Mouse (Mus musculus) naive thymus-derived CD4-positive, alpha-beta T cell, adult 2 months (primary cell): Measurements from ENCODE around the gene Prkd1.

Experiments
- DNase-seq: peaks from one replicate; pipeline ENCODE4 v3.0.0-alpha.2; 2011; ENCODE audit warnings: low read depth

Gene Prkd1

DNA sequence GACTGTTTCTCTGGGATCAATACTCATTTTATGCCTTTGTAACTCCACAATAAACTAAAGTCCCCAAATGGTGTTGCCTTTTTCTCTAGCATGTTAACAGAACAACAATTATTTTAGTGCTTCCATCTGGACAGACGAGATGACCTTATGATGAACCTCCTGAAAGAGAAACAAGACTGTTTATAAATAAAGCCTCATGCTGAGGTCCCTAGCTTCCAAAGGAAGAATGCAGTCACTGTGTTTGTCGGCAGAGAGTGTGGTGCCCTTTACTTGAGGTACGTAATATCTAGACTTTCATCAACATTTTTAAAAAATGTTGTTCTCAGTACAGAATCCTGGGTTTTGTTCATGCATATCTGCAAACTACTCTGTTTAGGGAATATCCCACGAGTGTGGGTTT is 90.7 kb downstream of the Prkd1 start:
- no peak for DNase-seq

DNA sequence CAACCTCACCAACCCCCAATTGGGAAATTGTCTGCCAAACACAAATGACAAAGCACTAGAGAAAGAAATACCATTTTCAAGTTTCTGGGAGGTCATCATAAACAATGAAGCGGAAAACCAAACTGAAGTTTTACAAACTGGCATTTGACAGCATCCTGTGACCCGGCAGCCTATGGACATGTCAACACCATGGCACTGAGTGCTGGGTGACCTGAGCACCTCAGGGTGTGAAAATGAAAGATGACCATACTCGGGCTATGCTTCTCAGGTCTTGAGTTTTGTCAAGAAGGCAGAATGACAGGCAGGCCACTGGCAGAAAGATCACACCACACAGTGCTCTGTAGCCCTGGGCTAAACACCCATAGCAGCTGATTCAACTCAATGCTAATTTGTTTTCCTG is 94.7 kb downstream of the Prkd1 start:
- no peak for DNase-seq

DNA sequence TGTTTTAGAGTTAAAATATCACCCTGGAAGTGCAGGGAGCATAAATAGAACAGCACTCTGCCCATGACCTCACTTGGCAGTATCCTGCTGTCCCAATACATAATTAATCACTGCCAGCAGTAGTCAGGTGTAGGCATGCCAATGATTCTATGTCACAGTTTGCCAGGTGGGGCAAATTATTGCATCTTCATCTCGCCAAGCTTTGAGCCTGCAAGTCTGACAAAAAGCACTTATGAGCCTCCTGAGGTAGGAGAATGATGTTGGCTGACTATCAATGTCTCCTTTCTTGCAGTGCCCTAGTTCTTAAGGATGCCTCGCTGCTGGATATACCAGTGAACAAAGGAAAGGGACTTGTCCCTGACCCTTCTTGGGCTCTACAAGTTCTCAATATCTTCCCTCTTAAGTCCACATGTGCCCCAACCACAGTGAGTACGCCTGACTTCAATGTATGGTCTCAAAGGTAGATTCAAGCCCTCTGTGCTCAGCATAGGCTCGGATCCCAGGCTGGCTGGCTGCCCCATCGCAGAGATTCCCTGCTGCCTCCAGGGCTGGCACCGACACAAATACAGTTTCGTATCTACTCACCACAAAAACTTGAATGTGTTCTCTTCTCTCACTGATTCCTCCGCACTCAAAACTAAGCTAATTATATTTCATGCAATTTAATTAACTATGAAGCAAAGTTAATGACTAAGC is 98.9 kb downstream of the Prkd1 start:
- DNase-seq: no peak

DNA sequence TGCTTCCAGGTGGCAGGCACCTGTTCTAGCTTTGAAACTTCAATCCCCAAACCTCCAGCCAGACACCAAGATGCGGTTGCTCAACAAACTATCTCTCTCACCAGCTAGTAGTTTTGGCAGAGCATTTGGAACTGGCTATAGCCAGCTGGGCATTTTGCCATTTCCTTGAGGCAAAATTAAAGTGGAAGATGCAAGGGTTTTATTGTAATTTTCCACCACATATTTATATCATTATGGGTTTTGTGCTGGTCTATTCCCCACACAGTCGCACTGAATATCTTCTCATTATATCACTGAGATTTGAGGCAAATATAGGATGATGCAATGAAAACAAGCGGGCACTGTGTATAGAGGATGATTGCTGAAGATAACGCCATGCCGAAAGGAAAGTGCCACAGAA is 102.5 kb downstream of the Prkd1 start:
- DNase-seq: no peak

DNA sequence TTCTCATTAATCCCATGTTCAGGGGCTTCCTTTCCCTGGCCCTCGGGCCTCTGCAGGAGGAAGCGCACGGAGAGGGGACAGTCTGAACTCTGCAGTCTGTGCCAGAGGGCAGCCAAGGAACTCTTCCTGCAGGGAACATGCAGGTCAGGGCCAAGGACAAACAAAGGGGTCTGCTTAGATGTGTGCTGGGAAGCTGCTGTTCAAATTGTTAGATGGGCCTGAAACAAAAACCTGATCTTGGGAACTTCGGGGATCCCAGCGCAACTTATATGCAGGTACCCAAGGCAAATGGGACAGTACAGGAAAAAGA is 103.3 kb downstream of the Prkd1 start:
- DNase-seq: no peak

DNA sequence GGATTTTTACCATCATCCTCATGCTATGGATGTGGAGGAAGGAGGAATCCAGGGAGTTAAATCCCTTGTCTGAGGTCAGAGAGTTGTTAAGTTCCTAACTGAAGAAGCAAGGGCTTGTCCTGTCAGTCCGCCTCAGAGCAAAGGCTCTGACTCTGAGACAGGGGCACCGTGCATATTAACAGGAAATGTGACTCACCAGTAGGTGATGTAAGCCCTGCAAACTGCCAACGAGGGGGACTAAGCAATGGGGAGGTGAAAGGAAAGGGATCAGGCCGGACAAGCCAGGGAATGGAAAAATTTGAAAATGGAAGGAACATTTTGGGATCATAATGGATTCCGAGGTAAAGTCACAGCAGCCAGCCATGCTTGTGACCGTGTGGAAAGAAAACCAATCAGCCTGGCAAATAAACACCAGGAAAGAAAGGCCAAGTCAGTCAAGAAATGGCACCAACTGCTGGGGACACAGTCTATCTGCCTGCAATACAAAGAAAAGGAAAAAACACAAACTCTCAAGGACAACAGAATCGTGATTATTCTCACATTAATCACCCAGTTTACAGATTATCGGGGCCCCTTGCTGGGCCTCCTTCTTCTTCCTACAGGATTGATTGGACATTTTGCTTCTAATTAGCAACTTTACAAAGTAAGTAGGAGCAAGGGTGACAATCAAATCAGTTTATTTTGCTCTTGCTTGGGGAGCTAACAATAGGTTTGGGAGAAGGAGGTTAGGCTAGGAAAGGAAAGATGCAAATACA is 103.9 kb downstream of the Prkd1 start:
- no peak for DNase-seq

DNA sequence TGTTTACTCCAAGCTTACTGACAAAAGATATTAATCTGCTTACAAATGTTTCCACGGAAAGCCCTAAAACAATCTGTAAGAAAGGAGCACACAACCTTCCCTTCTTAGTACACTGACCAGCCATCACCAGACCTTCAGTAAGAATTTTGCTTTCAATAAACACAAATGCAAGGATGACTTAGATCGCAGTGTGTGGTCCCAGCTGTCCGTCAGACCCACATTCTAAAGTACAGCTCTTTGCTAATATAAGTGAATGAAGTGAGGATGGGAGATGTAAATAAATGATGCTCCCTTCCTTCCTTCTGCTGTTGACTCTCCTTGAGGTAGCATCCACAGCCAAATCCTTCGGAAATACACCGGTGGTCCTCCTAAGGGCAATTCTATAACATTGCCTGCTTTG is 108.1 kb downstream of the Prkd1 start:
- no peak for DNase-seq

DNA sequence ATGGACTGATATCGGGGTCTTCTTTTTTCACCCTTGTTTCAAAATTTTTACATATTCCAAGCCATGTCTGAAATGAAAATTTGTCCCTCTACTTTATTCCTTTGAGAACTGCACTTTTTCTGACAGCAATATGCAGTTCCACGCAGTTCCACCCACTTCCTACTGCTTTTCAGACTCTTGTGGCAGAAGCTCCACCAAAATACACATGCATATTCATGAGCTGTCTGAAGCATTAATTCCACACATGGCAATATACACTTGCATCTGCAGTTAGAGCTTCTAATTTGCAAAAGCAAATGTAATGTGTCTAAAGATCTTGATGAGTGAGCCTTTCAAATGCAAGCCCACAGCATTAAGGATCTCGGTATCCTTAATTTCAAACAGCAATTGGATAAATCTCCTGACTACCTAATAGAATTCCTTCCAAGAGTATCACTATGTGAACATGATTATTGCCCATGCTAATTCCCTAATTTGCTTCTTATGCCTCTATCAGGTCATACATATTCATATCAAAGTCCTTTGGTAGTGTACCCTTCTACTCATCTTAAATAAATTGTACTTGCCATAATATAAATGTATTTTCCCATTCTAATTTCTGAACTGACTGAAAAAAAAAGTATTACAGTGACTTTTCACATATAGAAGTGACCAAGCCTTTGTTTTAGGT is 110.5 kb downstream of the Prkd1 start:
- DNase-seq: no peak

DNA sequence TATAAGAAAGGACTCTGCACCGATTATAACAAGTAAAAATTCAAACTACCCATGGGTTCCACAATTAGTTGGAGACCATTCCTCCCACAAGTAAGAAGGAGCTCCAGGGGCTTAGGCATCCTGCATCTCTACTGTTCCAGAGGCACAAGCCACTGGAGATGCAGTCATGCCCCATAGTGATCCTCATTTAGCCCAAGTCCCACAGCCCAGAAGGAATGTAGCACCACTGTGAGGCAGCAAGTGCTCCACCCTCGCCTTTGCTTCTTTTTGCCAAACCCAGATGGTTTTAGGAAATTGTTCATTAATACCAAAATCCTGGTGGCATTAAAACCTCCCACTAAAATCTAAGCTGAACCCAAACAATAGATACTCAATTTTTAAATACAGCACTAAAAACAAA is 111.1 kb downstream of the Prkd1 start:
- DNase-seq: no peak

DNA sequence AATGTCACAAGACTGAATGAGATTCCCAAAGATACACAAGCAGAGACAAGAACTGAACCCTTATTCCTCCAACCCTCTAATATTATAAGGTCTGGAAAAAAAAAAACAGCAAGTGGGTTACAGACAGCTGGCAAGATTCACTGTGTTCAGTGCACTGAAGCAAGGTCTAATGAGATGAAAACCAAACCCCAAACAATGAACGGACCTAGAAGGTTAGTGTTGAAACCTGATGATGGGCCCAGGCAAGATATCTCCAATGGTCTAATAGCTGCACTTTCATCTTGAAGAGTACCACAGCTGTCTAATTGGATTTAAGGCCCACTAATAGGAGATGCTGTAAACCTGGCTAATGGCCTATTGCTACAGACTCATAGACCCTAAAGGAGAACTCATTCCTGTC is 111.9 kb downstream of the Prkd1 start:
- DNase-seq: no peak

DNA sequence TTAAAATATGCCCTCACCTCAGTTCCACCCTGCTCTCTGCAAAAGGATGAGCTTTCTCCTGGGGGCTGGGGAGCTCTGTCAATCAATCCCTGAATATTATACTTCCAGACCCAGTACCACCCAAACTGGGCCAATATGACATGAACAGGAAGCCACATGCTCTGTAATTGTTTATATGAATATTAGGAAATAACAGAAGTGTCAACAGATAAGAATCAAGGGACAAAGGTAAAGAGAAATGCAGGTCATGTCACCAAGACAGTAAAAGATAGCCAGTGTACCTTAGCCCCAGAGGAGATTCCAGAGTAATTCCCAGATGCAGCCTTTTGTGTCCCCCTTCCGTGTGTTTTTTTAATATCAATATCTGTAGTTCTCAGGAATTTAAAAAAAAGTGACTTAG is 120.3 kb downstream of the Prkd1 start:
- DNase-seq: no peak

DNA sequence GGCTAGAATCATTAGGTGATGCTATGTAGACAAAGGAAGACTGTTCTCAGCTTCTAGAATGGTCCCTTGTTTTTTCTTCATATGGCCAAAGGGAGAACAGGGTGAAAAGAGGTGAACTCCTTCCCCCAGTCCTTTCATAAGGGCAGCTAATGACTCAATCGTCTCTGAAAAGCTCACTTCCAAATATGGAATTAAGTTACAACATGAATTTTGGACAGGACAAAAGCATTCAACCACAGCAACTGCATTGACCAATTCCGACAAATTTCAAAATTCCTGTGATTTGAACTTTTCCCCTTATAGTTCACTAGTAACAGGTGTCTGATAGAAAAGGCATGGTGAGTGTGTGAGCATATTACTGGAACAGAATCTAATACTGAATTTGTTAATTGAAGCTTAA is 124.8 kb downstream of the Prkd1 start:
- DNase-seq: no peak

DNA sequence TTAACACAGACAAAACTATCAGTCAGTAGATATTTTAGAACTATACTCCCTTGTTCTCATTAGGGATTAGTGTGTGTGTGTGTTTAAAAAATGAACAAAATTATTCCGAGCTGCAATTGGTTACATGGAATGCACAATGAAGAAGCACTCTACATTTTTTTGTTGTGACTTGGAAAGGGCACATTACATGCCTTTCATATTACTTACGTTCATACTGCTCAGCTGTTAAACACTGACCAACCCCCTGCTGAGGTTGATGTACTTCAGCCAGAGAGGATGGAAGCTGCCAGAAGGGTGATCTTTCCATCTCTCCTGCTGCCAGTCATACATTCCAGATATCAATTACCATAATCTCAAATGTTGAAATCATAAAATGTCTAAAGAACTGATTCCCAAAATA is 134.4 kb downstream of the Prkd1 start:
- no peak for DNase-seq

DNA sequence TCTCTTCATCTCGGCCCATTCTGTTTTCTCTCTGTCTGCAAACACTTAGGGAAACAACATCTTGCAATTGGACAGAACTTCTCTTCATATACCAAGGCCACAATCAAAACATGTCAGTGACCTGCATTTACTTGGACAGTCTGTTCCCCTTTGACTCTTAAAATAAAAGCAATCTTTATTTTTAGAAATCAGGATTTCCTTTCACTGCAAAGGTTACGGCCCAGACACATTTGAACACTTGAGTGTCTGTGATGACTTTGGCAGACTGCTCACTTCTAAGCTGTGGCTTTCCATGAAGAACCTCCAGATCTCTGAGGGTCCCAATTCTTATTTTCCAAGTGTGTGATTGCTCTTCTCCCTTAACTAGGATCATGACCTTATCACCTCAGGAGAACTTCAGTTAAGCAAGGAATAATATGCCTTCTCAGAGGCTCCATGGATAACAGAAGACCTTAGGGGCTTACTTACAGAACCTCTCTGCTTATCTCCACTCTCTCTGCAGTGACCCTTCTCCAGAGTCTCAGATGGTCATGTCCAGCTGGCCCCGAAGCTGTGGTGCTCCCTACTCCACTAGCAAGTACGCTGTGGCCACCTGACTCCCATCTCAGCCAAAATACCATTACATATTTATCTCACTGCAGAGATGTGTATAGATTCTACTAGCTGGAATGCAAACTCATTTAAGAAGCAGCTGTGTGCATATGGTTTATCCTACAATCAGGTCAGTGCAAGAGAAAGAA is 137.2 kb downstream of the Prkd1 start:
- DNase-seq: no peak

DNA sequence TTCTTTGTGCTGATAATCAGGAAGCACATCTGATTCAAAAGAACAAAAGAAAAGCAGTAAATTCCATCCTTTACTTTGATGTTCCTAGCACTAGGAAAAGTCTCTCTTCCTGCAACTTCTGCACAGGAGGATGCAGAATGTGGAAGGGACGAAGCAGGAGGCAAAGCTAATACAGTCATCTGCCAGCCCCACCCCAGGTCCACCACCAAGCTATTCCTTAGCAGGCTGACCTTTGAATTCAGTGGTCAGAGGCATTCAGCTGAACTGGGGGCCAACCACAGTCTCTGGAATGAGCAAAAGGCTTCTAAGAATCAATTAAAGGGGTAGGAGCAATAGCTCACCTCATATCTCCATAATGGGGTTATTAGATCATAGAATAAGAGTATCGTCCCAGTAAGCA is 140.1 kb downstream of the Prkd1 start:
- DNase-seq: no peak

DNA sequence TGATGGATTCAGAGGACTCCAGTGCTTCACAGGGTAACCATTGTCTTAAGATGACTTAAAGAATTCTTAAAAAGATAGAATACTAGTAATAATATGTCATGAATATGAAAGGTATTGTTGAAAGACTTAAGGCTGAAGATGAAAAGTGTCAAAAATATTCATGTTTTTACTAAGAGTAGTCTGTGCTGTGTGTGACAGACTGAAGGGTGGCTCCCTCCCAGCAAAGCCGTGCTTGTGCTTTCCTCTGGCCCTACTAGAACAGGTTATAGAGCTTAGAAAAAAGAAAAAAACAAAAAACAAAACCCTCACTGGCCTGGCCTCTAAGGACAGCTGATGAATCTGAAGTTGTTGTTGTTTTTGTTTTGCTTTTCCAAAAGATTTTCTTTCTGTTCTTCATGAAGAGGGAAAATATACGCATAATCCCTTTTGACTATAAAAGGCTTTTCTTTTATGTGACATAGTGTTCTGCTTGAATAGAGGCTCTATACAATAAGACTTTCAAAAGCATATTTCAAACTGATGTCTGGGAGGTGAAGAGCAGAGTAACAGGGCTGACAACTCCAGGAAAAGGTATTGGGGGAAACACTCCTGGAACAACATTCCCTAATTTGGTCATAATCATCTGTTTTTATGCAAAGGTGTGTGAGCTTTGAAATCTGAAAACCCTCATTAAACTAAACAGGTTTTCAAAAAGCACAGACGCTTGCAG is 148.9 kb downstream of the Prkd1 start:
- no peak for DNase-seq

DNA sequence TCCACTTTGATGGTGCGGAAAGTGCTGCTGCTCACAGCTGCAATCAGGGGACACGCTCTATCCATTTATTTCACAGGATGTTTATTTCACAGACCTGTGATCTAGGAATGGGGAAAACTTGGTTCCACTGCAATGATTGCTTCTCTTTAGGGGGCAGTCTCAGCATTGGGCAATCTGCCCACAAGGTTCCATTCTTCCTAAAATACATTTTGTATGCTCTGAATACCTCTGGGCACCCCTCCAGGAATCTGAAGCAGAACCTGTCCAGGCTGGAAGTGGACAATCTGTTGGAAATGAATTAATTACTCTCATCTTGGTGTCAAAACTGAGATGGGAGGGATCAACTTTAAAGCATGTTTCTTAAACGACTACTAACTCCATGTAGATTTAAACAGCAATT is 152.9 kb downstream of the Prkd1 start:
- DNase-seq: no peak

DNA sequence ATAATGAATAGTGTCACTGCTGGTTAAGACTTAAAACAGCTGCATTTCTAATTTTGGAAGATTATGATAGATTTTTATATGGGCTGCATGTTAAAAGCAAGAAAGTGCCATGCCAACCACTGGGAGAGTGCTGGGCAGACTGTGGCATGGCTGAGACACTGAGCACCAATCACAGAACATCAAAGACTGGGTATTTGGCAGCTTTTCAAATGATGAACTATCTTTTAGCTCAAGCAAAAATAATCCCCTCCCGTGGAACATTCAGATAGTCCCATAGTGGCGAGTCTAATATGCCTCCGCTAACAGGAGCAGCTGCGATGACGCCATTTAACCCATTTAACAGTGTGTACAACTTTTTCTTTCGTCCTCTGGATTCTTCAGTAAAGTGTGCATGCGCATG is 169.1 kb downstream of the Prkd1 start:
- DNase-seq: no peak

DNA sequence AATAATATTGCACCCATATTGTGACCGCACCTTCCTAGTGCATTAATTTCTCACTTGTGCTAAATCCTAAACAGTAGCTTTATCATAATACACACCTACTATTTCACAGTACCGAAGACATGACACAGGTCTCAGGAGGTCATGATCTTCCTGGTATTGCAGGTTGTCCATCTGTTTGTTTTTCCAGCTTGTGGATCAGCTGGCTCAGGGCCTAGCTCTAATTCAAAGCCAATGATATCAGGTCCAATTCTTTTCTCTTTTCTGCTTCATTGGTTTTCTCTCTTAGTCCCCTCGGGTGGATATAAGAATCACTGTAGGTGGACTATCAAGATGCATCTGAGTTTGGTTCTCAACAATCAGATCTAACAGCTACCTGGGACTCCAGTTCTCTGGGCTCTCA is 191.7 kb downstream of the Prkd1 start:
- no peak for DNase-seq

DNA sequence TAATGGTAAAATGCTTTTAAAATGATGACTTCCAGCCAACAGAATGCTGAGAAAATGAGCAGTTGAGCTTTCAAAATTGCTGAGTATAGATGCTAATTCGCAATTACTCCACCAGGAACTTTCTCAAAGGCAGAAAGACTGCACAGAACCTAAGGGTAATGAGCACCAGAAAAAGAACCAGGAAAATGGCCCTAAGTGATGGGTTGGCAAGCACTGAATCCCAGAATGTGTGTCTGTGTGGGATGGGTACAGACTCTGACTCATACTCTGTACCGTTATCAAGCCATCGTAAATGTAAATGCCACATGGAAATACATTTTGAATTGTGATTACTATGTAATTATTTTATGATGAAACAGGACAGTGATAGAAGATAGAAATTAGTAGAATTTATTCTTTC is 197.1 kb downstream of the Prkd1 start:
- DNase-seq: no peak

DNA sequence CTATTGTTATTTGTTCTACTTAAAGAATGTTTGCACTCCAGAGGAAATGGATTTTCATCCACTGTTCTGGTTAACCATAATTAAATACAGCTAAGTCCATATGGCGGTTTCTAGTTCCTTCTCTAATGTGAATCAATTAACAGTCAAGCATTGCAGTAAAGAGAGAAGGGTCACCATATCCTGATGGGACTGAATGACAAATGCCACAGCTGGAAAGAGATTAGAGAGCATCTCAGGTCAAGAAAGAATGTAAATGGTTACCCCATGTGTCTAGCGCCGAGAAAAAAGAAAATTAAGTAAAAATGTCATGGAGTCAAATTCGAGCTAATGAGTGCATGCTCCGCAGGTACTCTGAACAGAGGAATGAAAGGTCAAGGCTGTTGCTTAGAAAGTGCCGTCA is 212.2 kb downstream of the Prkd1 start:
- no peak for DNase-seq

DNA sequence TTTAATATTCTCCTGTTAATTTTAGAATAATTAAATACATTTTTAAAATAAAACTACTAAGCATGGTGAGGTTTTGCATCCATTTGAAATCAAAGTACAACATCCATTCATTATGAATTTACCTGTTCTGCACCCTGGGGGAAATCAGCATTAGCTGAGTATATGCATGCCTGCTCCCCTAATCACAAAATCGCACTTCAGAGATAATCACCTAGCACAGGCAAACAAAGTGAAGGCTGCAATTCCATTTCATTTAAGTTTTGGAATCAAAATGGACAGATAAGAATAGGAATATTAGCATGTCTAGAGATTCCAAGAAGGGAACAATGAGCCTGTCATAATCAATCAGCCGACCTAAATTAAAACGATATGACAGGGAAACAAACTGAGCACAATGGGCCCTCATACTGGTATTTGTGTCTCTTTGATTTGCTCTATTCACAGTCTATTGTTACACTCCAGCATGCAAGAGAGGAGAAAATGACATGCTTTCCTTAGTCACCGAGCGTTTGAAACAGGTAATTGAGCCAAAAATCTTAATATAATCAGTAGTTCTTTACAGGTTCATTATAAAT is 218.7 kb downstream of the Prkd1 start:
- DNase-seq: no peak
